Mouse (Mus musculus) myocyte (in vitro differentiated cells): ENCODE results near the gene Oxld1. TPM values are rescaled to one million over a fixed set of nuclear protein-coding genes. Genes with fewer than 3 reads are reported as not detected.
A peak's percentile ranks its signal among the peaks of the same experiment; 100 is the strongest.

ENCODE experiments used
- H3K27me3 ChIP-seq: one replicate; pipeline ENCODE4 v1.6.1; 2011; ENCODE audit not compliant: control insufficient read depth, insufficient read depth, insufficient read length
- H3K36me3 ChIP-seq: one replicate; pipeline ENCODE4 v1.6.1; 2011; ENCODE audit not compliant: control insufficient read depth, insufficient read depth
- H3K4me2 ChIP-seq: one replicate; pipeline ENCODE4 v1.6.1; 2011; ENCODE audit warnings: low read depth, control low read depth
- H3K4me3 ChIP-seq: one replicate; pipeline ENCODE4 v1.5.1; 2011; ENCODE audit warnings: mild to moderate bottlenecking, control low read depth, moderate library complexity
- H3K79me2 ChIP-seq: one replicate; pipeline ENCODE4 v1.6.1; 2011; ENCODE audit not compliant: control insufficient read depth, insufficient read depth
- H3ac ChIP-seq: one replicate; pipeline ENCODE4 v1.6.1; 2011; ENCODE audit not compliant: control insufficient read depth, insufficient read length
- CEBPB ChIP-seq: IDR thresholded peaks from 2 replicates; pipeline ENCODE4 v1.6.1; 2011; ENCODE audit warnings: mild to moderate bottlenecking, moderate library complexity; ENCODE audit not compliant: poor library complexity, insufficient read depth, severe bottlenecking
- E2F4 ChIP-seq: IDR thresholded peaks from one replicate; pipeline ENCODE4 v1.6.1; 2011; ENCODE audit warnings: mild to moderate bottlenecking, control low read depth, moderate library complexity; ENCODE audit not compliant: insufficient read depth
- MAX ChIP-seq: IDR thresholded peaks from one replicate; pipeline ENCODE4 v1.6.1; 2011; ENCODE audit warnings: low read depth, mild to moderate bottlenecking, control low read depth
- MYOD1 ChIP-seq, 3 experiments: IDR thresholded peaks; one replicate each; pipeline ENCODE4 v1.6.1; 2011; ENCODE audit warnings: control low read depth in 2 of 3, low read depth in 2 of 3, mild to moderate bottlenecking in 2 of 3, moderate library complexity in 1 of 3; ENCODE audit not compliant: insufficient read length in 2 of 3, control insufficient read depth in 1 of 3
- MYOG ChIP-seq, 3 experiments: IDR thresholded peaks; one replicate each; pipeline ENCODE4 v1.6.1; 2011; ENCODE audit warnings: control low read depth in 2 of 3, low read depth in 2 of 3, mild to moderate bottlenecking in 2 of 3; ENCODE audit not compliant: insufficient read length in 2 of 3, control insufficient read depth in 1 of 3, insufficient read depth in 1 of 3
- POLR2A ChIP-seq: IDR thresholded peaks from one replicate; pipeline ENCODE4 v1.6.1; 2011; ENCODE audit warnings: low read depth, mild to moderate bottlenecking, control low read depth, moderate library complexity; ENCODE audit not compliant: insufficient read length
- POLR2AphosphoS2 ChIP-seq: IDR thresholded peaks from one replicate; pipeline ENCODE4 v1.6.1; 2011; ENCODE audit warnings: low read depth, control low read depth; ENCODE audit not compliant: insufficient read length
- REST ChIP-seq: IDR thresholded peaks from one replicate; pipeline ENCODE4 v1.6.1; 2011; ENCODE audit warnings: mild to moderate bottlenecking, control low read depth, moderate library complexity; ENCODE audit not compliant: insufficient read depth, insufficient read length
- SRF ChIP-seq: IDR thresholded peaks from one replicate; pipeline ENCODE4 v1.6.1; 2011; ENCODE audit warnings: low read depth; ENCODE audit not compliant: control insufficient read depth, insufficient read length
- TCF12 ChIP-seq: IDR thresholded peaks from one replicate; pipeline ENCODE4 v1.6.1; 2011; ENCODE audit warnings: mild to moderate bottlenecking, control low read depth; ENCODE audit not compliant: poor library complexity, insufficient read depth, severe bottlenecking
- TCF3 ChIP-seq: IDR thresholded peaks from one replicate; pipeline ENCODE4 v1.6.1; 2011; ENCODE audit warnings: low read depth, control low read depth; ENCODE audit not compliant: insufficient read length
- USF1 ChIP-seq: IDR thresholded peaks from one replicate; pipeline ENCODE4 v1.6.1; 2011; ENCODE audit warnings: low read depth, mild to moderate bottlenecking, control low read depth, moderate library complexity
- polyA plus RNA-seq: library from polyadenylated mRNA; unstranded; fragments of >200 nt; fragmentation: generic; extraction: Trizol; gene quantifications from one replicate; pipeline ENCODE4 v1.2.1, GENCODE M21; 2012; ENCODE audit warnings: missing spikeins

The Oxld1 gene
- polyA plus RNA-seq, 1 experiment = 17.4 TPM

DNA sequence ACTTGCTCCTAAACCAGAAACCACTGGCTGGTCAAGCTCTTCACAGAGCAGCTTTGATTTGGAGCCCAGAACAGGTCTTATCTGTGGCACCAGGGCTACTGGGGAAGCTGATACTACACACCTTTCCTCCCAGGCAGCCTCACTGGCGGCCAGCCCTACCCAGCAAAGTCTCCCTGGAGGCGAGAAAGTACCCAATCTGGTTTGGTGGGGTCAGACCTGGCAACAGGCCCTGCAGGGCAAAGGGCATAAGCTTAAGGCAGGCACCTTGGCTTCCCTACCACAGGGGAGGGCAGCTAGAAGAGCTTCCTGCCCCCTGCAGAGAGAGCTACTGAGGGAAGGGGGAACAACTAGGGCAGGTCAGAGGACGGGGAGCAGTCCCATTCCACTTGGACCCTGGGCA, 42.5 kb upstream of the Oxld1 start:
- Histone ChIP-seq H3K4me2 (no peak overlapping the region), H3K27me3 (no peaks in the 10 kb centered on the region), H3ac (no peak overlapping the region), H3K79me2 (no peaks in the 10 kb centered on the region), H3K4me3 (no peak overlapping the region), H3K36me3 (peaks cover 7% of the 10 kb centered on the region)
- TF ChIP-seq POLR2AphosphoS2 = peak; percentile 79
- no peak for TF ChIP-seq MYOD1 (IDR thresholded peaks at IDR 0.05; ENCODE audit: control insufficient read depth in 1 of 3, insufficient read length in 2 of 3, low read depth in 2 of 3)
- TF ChIP-seq USF1 = no peak
- TF ChIP-seq E2F4 = no peak
- no peak for TF ChIP-seq CEBPB

DNA sequence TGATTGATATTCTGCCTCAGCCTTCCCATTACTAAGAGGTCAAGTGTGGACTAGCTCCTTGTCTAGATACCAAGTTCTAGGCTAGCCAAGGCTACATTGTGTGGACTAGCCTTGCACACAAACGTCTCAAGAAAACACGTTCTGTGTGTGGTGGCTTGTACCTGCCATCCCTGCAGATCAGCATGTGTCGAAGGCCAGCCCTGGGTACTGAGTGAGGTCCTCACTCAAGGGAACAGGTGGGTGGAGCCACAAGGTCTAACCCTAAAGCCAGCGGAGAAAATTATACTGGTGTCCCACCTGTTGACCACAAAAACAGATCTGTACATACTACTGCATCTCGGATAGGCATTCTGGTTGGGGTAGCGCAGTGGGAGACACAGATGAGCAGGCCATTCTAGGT, 42.0 kb upstream of the Oxld1 start:
- TF ChIP-seq POLR2AphosphoS2 = peak; percentile 69
- no peak for TF ChIP-seq MAX
- Histone ChIP-seq H3K36me3 (peaks cover 7% of the 10 kb centered on the region), H3K27me3 (no peaks in the 10 kb centered on the region), H3K4me3 (no peak overlapping the region), H3ac (no peak overlapping the region), H3K4me2 (no peak overlapping the region), H3K79me2 (no peaks in the 10 kb centered on the region)

DNA sequence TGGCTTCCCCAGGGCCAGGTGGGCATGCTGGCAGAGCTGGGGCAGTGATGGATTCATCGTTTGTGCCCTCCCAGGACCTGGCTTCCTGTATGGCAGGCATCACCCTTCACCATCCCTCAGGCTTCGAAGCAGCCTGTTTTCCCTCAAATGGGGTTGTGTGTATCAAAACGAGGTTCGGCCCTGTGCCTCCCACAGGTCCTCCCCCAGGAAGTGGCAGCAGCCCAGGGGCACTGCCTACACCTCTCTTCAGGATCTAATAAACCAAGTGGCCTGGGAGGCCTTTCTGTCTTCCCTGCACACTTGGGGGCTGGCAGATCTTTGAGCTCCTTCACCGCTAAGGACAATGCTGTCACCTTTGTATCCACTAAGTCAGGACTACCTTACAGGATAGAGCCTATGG, 41.0 kb upstream of the Oxld1 start:
- Histone ChIP-seq H3K4me2 (no peak overlapping the region), H3ac (no peak overlapping the region), H3K4me3 (no peak overlapping the region), H3K79me2 (no peaks in the 10 kb centered on the region), H3K27me3 (no peaks in the 10 kb centered on the region), H3K36me3 (peaks cover 7% of the 10 kb centered on the region)
- no peak for TF ChIP-seq MAX
- TF ChIP-seq POLR2AphosphoS2 = no peak
- TF ChIP-seq E2F4 = no peak
- TF ChIP-seq USF1 = no peak
- TF ChIP-seq TCF12 = no peak
- TF ChIP-seq TCF3 = no peak
- no peak for TF ChIP-seq SRF
- TF ChIP-seq POLR2A = no peak
- no peak for TF ChIP-seq CEBPB
- TF ChIP-seq REST = no peak
- TF ChIP-seq MYOG (IDR thresholded peaks at IDR 0.05; ENCODE audit: control insufficient read depth in 1 of 3, insufficient read depth in 1 of 3, insufficient read length in 2 of 3, low read depth in 2 of 3) = no peak
- TF ChIP-seq MYOD1 (IDR thresholded peaks at IDR 0.05; ENCODE audit: control insufficient read depth in 1 of 3, insufficient read length in 2 of 3, low read depth in 2 of 3) = no peak

DNA sequence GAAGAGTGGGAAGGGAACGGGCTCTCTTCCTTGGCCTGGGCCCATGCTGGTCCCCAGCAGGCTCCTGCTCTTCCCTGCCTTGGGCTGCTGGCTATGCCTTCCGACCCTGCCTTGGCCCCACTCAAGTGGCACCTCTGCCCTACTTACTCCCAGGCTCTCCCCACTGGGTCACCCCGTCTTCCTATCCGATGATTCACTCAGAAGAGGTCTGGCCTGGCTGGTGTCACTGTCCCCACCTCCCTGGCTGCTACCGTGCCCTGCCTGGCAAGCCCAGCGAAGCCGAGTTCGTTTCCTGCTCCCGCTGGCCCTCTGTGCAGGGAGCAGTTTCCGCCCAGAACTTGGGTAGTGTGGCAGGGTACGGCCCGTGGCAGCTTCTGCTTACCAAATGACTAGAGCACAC, 40.4 kb upstream of the Oxld1 start:
- TF ChIP-seq MYOD1 (IDR thresholded peaks at IDR 0.05; ENCODE audit: control insufficient read depth in 1 of 3, insufficient read length in 2 of 3, low read depth in 2 of 3) (no peak), E2F4 (no peak), MAX (no peak), MYOG (IDR thresholded peaks at IDR 0.05; ENCODE audit: control insufficient read depth in 1 of 3, insufficient read depth in 1 of 3, insufficient read length in 2 of 3, low read depth in 2 of 3) (no peak), CEBPB (no peak), REST (no peak), POLR2A (no peak), SRF (no peak), TCF12 (no peak), USF1 (no peak), POLR2AphosphoS2 (no peak), TCF3 (no peak)
- no peak overlapping the region for H3ac ChIP-seq
- peaks cover 7% of the 10 kb centered on the region for H3K36me3 ChIP-seq
- H3K4me2 ChIP-seq = no peak overlapping the region
- no peak overlapping the region for H3K4me3 ChIP-seq
- no peaks in the 10 kb centered on the region for H3K27me3 ChIP-seq
- peaks cover 7% of the 10 kb centered on the region for H3K79me2 ChIP-seq

DNA sequence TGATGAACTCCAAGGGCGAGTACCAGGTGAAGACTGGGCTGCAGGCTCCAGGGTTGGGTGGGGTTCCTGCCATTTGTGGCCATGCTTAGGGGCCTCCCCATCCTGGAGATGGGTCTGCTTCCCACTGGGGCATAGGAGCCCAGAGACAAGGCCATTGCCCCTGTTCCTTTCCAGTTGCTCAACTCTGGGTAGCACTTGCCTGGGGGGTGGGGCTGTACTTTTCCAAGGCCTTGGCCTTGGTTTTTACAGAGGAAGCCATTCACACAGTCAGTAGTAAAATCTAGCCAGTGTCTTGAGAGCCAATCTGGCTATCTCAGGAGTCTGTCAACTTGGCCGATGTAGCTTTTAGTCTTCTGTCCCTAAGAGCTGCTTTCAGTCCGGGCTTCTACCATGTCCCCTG, 39.6 kb upstream of the Oxld1 start:
- Histone ChIP-seq H3K4me2 (no peak overlapping the region), H3K36me3 (peaks cover 7% of the 10 kb centered on the region), H3K27me3 (no peaks in the 10 kb centered on the region), H3K79me2 (peaks cover 10% of the 10 kb centered on the region), H3ac (no peak overlapping the region), H3K4me3 (no peak overlapping the region)
- no peak for TF ChIP-seq POLR2AphosphoS2
- TF ChIP-seq MAX = no peak
- no peak for TF ChIP-seq POLR2A
- TF ChIP-seq REST = no peak
- TF ChIP-seq TCF12 = no peak
- TF ChIP-seq E2F4 = no peak
- no peak for TF ChIP-seq MYOG (IDR thresholded peaks at IDR 0.05; ENCODE audit: control insufficient read depth in 1 of 3, insufficient read depth in 1 of 3, insufficient read length in 2 of 3, low read depth in 2 of 3)
- TF ChIP-seq SRF = no peak
- no peak for TF ChIP-seq USF1
- TF ChIP-seq MYOD1 (IDR thresholded peaks at IDR 0.05; ENCODE audit: control insufficient read depth in 1 of 3, insufficient read length in 2 of 3, low read depth in 2 of 3) = no peak
- no peak for TF ChIP-seq CEBPB
- TF ChIP-seq TCF3 = no peak
